Mouse (Mus musculus): Measurements from ENCODE around the gene Dgkz. TPM values are rescaled to one million over a fixed set of nuclear protein-coding genes. Genes with fewer than 3 reads are reported as not detected.

Dgkz gene
- polyA plus RNA-seq (2012; rRNA removed): 106 and 119 TPM in 2 replicates

DNA sequence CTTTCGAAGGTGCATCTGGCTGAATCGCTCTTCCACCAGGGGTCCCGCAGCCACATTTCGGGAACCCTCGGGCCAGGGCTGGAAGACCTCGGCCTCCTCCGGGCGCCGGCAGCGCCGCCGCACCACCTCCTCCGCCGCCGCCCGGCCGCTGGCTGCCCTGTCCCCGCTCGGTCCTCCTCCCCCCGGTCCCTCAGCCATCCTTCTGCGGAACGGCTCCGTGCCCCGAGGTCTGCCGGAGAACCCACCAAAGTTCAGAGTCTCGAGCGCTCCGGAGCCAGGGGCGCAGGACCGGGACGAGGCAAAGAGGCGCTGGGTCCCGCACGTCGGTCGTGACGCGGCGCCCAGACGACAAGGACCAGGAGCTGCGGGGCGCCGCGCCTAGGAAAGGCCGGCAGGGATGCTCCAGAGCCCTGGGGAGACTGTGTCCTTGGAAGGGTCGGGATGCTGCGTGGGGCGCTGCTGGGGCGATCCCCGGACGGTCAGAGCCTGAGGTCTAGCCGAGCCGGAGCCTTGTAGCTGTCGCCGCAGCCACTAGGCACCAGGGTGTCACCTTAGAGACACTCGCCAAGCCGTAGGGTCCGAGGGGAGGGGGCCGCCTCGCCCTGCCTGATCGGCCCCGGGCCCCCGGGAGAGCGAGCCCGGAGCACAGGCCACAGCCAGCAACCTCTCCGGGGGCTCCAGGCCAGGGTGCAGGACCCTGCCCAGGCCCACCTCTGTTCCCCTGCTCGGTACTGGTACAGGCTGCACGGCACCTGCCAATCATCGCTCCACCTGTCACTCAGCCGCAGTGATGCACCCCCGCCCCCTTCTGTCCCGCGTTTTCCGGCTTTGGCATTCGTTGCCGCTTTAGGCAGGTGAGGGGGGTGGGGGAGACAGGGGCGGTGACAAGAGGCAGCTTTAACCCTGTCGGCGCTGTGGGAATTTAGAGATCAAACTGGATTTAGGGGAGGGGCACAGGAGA lies at the start of gene Dgkz:
Gene Dgkz (minus strand): TSS at position 284 of the 961 bp plus-strand sequence.
- WGBS: 5% methylated on average over 79 of the region's 79 CpGs
- Histone ChIP-seq H3K36me3 (ENCODE audit: control insufficient read depth, insufficient read depth, low read length) (no peaks in the 10 kb centered on the region), H3K27me3 (replicated peaks; ENCODE audit: control insufficient read depth, insufficient read depth, low read length) (peaks cover 8% of the 10 kb centered on the region; the same call in 1 of the 2 replicates), H3K4me3 (ENCODE audit: insufficient read depth, low read depth, low read length) (peak within 1 kb of the TSS; percentile 36), H3K4me1 (ENCODE audit: control insufficient read depth, insufficient read depth, low read length) (peaks cover 5% of the 10 kb centered on the region; the same call in 1 of the 2 replicates), H3K27ac (ENCODE audit: insufficient read depth, low read depth, low read length) (no peak within 1 kb of the TSS)
- TF ChIP-seq CTCF (conservative IDR thresholded peaks at IDR 0.05; ENCODE audit: insufficient read depth, insufficient read length, low read depth, low read length): no peak
- TF ChIP-seq POLR2A (IDR thresholded peaks at IDR 0.05; ENCODE audit: low read depth, low read length): no peak
- no peak for DNase-seq

DNA sequence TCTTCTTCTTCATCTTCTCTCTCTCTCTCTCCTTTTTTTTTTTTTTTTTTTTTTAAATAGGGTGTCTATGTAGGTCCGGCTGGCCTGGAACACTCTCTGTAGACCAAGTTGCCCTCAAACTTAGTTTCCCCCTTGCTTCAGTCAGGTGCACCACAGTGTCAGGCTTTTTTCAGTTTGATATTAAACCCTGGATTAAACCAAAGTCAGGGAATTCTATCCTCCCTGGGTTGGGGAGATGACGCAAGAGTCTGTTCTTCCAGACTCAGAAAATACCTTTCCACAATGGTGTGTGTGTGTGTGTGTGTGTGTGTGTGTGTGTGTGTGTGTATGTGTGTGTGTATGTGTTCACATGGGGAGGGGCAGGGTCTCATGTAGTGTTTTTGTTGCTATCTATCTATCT lies 49.5 kb upstream of the Dgkz start:
- 95% methylated on average over 2 of the region's 2 CpGs for WGBS
- Histone ChIP-seq H3K36me3 (ENCODE audit: control insufficient read depth, insufficient read depth, low read length) (no peaks in the 10 kb centered on the region), H3K27ac (ENCODE audit: insufficient read depth, low read depth, low read length) (no peak overlapping the region), H3K4me1 (ENCODE audit: control insufficient read depth, insufficient read depth, low read length) (no peaks in the 10 kb centered on the region; the same call in 1 of the 2 replicates), H3K27me3 (replicated peaks; ENCODE audit: control insufficient read depth, insufficient read depth, low read length) (no peaks in the 10 kb centered on the region), H3K4me3 (ENCODE audit: insufficient read depth, low read depth, low read length) (no peak overlapping the region)
- no peak for DNase-seq
- TF ChIP-seq CTCF (conservative IDR thresholded peaks at IDR 0.05; ENCODE audit: insufficient read depth, insufficient read length, low read depth, low read length) (no peak), POLR2A (IDR thresholded peaks at IDR 0.05; ENCODE audit: low read depth, low read length) (no peak)

DNA sequence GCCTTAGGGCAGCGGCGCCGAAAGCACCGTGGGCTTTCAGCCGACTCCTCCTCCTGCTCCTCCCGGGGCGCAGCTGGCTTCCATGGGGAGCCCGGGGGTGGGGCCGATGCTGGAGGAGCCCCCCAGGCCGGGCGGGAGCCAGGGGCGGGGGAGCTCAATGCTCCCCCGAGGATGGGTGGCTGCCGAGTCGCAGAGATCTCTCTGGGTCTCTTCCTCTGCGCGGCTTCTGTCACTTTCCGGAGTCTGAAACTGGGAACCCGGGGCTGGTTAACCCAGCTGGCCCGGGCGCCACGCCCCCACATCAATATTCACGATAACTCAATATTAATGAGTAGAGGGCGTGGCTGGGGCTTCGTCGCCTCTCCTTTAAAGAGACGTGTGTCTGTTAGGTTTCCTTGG lies 48.6 kb upstream of the Dgkz start, which contains the start of gene Creb3l1:
Gene Creb3l1 (minus strand): TSS at position 229 of the 399 bp plus-strand sequence.
- H3K4me1 ChIP-seq (ENCODE audit: control insufficient read depth, insufficient read depth, low read length): no peaks in the 10 kb centered on the region; the same call in 1 of the 2 replicates
- H3K4me3 ChIP-seq (ENCODE audit: insufficient read depth, low read depth, low read length): peak within 1 kb of the TSS; percentile 69
- H3K27me3 ChIP-seq (replicated peaks; ENCODE audit: control insufficient read depth, insufficient read depth, low read length): no peaks in the 10 kb centered on the region
- WGBS: 2% methylated on average over 27 of the region's 27 CpGs
- no peaks in the 10 kb centered on the region for H3K36me3 ChIP-seq (ENCODE audit: control insufficient read depth, insufficient read depth, low read length)
- TF ChIP-seq CTCF (conservative IDR thresholded peaks at IDR 0.05; ENCODE audit: insufficient read depth, insufficient read length, low read depth, low read length) (no peak), POLR2A (IDR thresholded peaks at IDR 0.05; ENCODE audit: low read depth, low read length) (no peak)
- DNase-seq: peak; percentile 88
- H3K27ac ChIP-seq (ENCODE audit: insufficient read depth, low read depth, low read length): no peak within 1 kb of the TSS

DNA sequence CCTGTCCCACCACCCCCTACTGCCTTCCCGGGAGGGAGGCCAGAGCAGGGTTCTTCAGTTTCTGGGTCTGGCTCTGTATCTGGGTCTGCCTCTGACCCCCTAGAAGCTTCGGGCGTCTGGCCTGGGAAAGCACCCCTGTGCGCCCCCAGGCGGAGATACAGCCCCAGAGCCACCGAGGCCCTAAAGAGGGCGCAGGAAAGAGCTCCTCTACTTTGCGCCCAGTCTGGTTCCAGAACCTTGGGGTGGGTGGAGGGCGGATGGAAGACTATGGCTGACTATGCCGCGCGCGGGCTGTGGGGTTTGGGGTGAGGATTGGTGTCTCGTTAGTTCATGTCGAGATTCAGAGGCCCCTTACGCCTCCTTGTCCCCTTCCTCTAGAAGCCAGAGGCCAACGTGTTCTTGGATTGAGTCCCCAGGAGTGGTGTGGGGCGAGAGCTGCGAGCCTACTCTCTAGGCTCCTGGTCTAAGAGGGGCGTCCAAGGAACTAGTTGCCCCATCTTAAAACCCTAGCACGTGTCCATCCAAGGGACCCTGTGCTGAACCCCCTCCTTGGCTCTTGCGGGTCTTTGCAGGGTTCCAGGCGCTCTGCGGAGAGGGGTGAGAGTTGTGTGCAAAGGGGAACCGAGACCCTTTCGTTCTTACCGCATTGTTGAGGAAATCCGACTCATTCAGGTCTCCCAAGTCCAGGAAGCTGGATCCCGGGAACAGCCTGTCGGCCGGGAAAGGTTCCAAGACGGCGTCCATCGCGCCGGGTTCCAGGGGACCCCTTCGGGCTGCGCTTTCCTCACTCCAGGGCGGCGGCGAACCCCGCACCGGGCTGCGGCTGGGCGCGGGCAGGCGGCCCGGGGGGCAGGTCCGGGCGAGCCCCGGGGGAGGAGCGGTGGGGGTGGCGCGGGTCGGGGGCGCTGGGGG lies 48.0 kb upstream of the Dgkz start:
- H3K4me3 ChIP-seq (ENCODE audit: insufficient read depth, low read depth, low read length): peak overlapping the region; percentile 69
- WGBS: 11% methylated on average over 56 of the region's 56 CpGs
- H3K4me1 ChIP-seq (ENCODE audit: control insufficient read depth, insufficient read depth, low read length): no peaks in the 10 kb centered on the region; the same call in 1 of the 2 replicates
- H3K36me3 ChIP-seq (ENCODE audit: control insufficient read depth, insufficient read depth, low read length): no peaks in the 10 kb centered on the region
- H3K27ac ChIP-seq (ENCODE audit: insufficient read depth, low read depth, low read length): no peak overlapping the region
- peak; percentile 54 for DNase-seq
- no peaks in the 10 kb centered on the region for H3K27me3 ChIP-seq (replicated peaks; ENCODE audit: control insufficient read depth, insufficient read depth, low read length)
- TF ChIP-seq CTCF (conservative IDR thresholded peaks at IDR 0.05; ENCODE audit: insufficient read depth, insufficient read length, low read depth, low read length): peak; percentile 32; the same call in 1 of the 2 replicates
- no peak for TF ChIP-seq POLR2A (IDR thresholded peaks at IDR 0.05; ENCODE audit: low read depth, low read length)

DNA sequence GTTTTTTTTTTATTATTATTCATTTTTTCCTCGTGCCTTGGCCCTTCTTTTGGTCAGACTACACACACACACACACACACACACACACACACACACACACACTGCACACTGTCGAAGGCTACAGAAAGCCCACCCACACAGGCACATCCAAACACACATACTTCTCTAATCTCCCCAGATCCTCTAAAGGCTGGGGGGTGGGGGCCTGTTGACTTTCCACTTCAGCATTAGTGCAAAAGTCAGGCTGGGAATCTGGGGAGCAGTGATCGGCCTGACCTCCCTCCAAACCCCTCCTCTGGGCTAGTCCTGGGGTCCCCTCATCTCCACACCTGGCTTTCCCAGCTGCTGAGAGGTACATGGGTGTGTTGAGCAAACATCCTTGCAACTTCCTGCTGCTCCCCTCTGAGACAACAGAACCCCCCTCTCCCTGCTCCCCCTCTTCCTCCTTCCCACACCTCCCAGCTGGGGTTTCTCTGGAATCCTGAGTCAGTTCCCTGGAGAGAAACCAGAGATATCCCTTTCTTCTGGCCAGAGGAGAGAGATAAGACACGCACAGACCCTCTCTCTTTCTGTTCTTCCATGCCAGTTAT lies 45.1 kb upstream of the Dgkz start:
- WGBS: 67% methylated on average over 4 of the region's 4 CpGs
- no peak overlapping the region for H3K27ac ChIP-seq (ENCODE audit: insufficient read depth, low read depth, low read length)
- H3K27me3 ChIP-seq (replicated peaks; ENCODE audit: control insufficient read depth, insufficient read depth, low read length): no peaks in the 10 kb centered on the region
- no peaks in the 10 kb centered on the region; the same call in 1 of the 2 replicates for H3K4me1 ChIP-seq (ENCODE audit: control insufficient read depth, insufficient read depth, low read length)
- DNase-seq: no peak
- TF ChIP-seq CTCF (conservative IDR thresholded peaks at IDR 0.05; ENCODE audit: insufficient read depth, insufficient read length, low read depth, low read length) (no peak), POLR2A (IDR thresholded peaks at IDR 0.05; ENCODE audit: low read depth, low read length) (no peak)
- no peak overlapping the region for H3K4me3 ChIP-seq (ENCODE audit: insufficient read depth, low read depth, low read length)
- no peaks in the 10 kb centered on the region for H3K36me3 ChIP-seq (ENCODE audit: control insufficient read depth, insufficient read depth, low read length)

DNA sequence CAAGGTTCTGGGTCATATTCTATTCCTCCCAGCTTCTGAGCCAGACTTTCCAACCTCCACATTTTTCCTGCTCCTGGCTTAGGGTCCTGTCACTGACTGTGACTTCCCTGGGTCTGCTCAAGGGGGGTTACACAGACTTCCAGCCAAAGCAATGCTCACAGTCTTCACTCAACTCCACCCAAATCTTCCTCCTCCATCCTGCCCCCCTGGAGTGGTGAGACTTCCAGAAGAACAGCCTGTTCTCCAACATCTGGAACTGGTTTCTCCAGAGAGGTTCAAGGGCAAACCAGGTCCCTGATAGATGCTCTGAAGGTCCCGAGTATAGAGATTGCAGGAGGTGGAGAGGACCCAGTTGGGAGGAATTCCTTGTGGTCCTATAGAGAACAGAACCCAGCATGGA lies 41.8 kb upstream of the Dgkz start:
- WGBS: 67% methylated on average over 1 of the region's 1 CpGs
- no peak overlapping the region for H3K27ac ChIP-seq (ENCODE audit: insufficient read depth, low read depth, low read length)

More for the DNA sequence above, 41.8 kb upstream of the Dgkz start:
- 0 out of 2 replicates have a peak, but pooled peaks cover 2% of the 10 kb centered on the region for H3K4me1 ChIP-seq (ENCODE audit: control insufficient read depth, insufficient read depth, low read length)
- H3K27me3 ChIP-seq (replicated peaks; ENCODE audit: control insufficient read depth, insufficient read depth, low read length): no peaks in the 10 kb centered on the region
- H3K4me3 ChIP-seq (ENCODE audit: insufficient read depth, low read depth, low read length): no peak overlapping the region
- no peak for DNase-seq
- TF ChIP-seq POLR2A (IDR thresholded peaks at IDR 0.05; ENCODE audit: low read depth, low read length): no peak
- no peak for TF ChIP-seq CTCF (conservative IDR thresholded peaks at IDR 0.05; ENCODE audit: insufficient read depth, insufficient read length, low read depth, low read length)
- no peaks in the 10 kb centered on the region for H3K36me3 ChIP-seq (ENCODE audit: control insufficient read depth, insufficient read depth, low read length)

All from kidney, adult 2 months (tissue).